Mouse (Mus musculus): ENCODE measurements around the gene Dhrs11. TPM values are rescaled to one million over a fixed set of nuclear protein-coding genes. Genes with fewer than 3 reads are reported as not detected.

The Dhrs11 gene
- polyA plus RNA-seq, 1 experiment from 2014 or later, result 10.2 TPM

- Histone ChIP-seq H3K36me3 (replicated peaks; ENCODE audit: control insufficient read depth, insufficient read depth) (0 out of 2 replicates have a peak, but pooled peaks cover 3% of the 10 kb centered on the region), H3K9me3 (ENCODE audit: control insufficient read depth, low read length) (no peaks in the 10 kb centered on the region), H3K9ac (no peak overlapping the region), H3K4me2 (replicated peaks) (no peak overlapping the region), H3K27ac (no peak overlapping the region), H3K4me3 (replicated peaks; ENCODE audit: low read length) (no peak overlapping the region), H3K4me1 (replicated peaks; ENCODE audit: control insufficient read depth, insufficient read depth, low read length) (no peaks in the 10 kb centered on the region), H3K27me3 (ENCODE audit: control insufficient read depth, insufficient read depth, low read length) (no peaks in the 10 kb centered on the region)
- WGBS, result 64% methylated on average over 3 of the region's 3 CpGs
- ATAC-seq (ENCODE audit: low FRiP score) (no peak), DNase-seq (ENCODE audit: low spot score) (no peak)
These were observed 2.6 kb downstream of the Dhrs11 start for GRCm38 (mm10) chr11:84826185-84826584.

DNA sequence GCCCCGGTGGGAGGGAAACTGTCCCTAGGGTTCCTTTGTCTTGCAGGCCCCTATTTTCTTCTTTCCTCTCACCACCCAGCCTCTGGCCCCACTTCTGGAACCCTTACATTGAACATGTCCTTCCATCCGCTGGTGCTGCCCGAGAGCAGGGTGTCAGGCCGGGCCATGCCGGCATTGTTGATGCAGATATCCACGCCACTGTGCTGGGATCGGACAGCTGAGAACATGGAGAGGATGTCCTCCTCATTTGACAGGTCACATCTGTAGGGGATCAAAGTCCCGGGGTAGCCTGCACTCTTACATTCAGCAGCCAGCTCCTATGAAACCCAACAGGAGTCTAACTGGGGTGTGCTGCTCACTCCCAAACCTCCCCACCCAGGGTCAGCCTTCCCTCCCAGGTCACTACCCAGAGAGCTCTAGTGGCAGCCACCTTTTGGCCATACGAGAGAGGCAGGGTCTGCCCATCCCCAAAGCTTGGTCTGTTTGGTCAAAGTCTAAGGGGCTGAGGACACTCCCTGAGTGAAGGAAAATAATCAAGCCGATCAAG lies 3.5 kb downstream of the Dhrs11 start:
- DNase-seq (ENCODE audit: low spot score) (no peak), ATAC-seq (ENCODE audit: low FRiP score) (no peak)
- H3K27me3 ChIP-seq (ENCODE audit: control insufficient read depth, insufficient read depth, low read length), result no peaks in the 10 kb centered on the region
- no peaks in the 10 kb centered on the region for H3K4me1 ChIP-seq (replicated peaks; ENCODE audit: control insufficient read depth, insufficient read depth, low read length)
- WGBS, result 90% methylated on average over 10 of the region's 10 CpGs
- no peak overlapping the region for H3K4me2 ChIP-seq (replicated peaks)
- H3K9ac ChIP-seq, result no peak overlapping the region
- no peak overlapping the region for H3K27ac ChIP-seq
- no peaks in the 10 kb centered on the region for H3K36me3 ChIP-seq (replicated peaks; ENCODE audit: control insufficient read depth, insufficient read depth)
- no peaks in the 10 kb centered on the region for H3K9me3 ChIP-seq (ENCODE audit: control insufficient read depth, low read length)
- no peak overlapping the region for H3K4me3 ChIP-seq (replicated peaks; ENCODE audit: low read length)

DNA sequence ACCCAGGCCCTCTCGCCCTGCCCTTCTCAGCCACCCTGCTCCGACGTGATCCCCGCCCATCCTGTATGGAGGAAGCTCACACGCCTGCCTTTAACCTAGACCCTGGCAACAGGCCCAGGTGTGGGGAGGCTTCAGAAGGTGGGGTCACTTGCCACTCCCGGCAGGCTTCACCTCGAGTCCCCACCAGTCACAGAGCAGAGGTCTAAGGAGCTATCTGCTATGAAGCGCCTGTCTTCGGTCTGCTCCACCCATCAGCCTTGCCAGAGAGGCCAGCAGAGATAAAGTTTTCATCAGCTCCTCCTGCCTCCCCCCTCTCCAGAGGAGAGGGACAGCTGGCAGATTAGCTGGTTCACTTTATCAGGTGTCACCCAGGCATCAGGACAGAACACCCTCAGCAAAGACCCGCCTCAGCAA lies 5.3 kb downstream of the Dhrs11 start:
- H3K9ac ChIP-seq, result no peak overlapping the region
- H3K4me1 ChIP-seq (replicated peaks; ENCODE audit: control insufficient read depth, insufficient read depth, low read length), result peaks cover 2% of the 10 kb centered on the region; the same call in 1 of the 2 replicates
- no peak for ATAC-seq (ENCODE audit: low FRiP score)
- WGBS, result 77% methylated on average over 10 of the region's 10 CpGs
- no peaks in the 10 kb centered on the region for H3K27me3 ChIP-seq (ENCODE audit: control insufficient read depth, insufficient read depth, low read length)
- no peaks in the 10 kb centered on the region for H3K9me3 ChIP-seq (ENCODE audit: control insufficient read depth, low read length)
- no peak overlapping the region for H3K27ac ChIP-seq
- no peak overlapping the region for H3K4me2 ChIP-seq (replicated peaks)
- no peak overlapping the region for H3K4me3 ChIP-seq (replicated peaks; ENCODE audit: low read length)
- DNase-seq (ENCODE audit: low spot score), result no peak
- H3K36me3 ChIP-seq (replicated peaks; ENCODE audit: control insufficient read depth, insufficient read depth), result no peaks in the 10 kb centered on the region

GRCm38 (mm10) chr11:84822487-84822886 lies 6.3 kb downstream of the Dhrs11 start:
- Histone ChIP-seq H3K9me3 (ENCODE audit: control insufficient read depth, low read length) (no peaks in the 10 kb centered on the region), H3K36me3 (replicated peaks; ENCODE audit: control insufficient read depth, insufficient read depth) (no peaks in the 10 kb centered on the region), H3K4me3 (replicated peaks; ENCODE audit: low read length) (no peak overlapping the region), H3K27me3 (ENCODE audit: control insufficient read depth, insufficient read depth, low read length) (no peaks in the 10 kb centered on the region), H3K4me1 (replicated peaks; ENCODE audit: control insufficient read depth, insufficient read depth, low read length) (peaks cover 6% of the 10 kb centered on the region; the same call in 1 of the 2 replicates), H3K9ac (no peak overlapping the region), H3K4me2 (replicated peaks) (no peak overlapping the region), H3K27ac (no peak overlapping the region)
- WGBS, result 79% methylated on average over 5 of the region's 5 CpGs
- ATAC-seq (ENCODE audit: low FRiP score) (no peak), DNase-seq (ENCODE audit: low spot score) (no peak)

DNA sequence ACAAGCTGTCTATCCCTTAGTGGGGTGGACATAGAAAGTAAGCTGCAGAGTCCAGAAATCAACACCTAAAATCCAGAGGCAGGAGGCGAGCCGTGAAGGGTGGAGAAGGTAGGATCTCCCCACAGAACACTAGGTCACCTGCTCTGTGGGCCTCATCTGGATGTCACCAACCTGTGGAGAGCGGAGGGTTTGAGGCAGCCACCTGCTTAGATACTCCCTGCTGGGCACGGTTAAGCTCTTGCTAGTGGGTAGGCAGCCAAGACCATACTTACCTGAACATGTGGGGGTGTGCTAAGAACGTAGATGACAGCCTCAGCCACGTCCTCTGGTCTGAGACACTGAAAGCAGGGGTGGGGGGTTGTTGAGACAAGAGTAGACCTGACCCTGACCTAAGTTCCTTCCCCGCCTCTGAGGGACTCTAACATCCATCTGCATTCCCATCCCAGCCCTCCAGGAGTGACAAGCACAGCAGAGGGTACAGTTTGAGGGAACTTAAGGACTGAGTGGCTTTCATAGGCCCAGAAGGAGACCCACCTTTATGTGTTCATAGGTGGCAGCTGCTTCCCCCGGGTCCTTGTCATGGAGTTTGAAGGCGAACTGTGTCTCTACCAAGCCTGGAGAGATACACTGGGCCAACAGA lies 7.5 kb downstream of the Dhrs11 start:
- peaks cover 6% of the 10 kb centered on the region; the same call in 1 of the 2 replicates for H3K4me1 ChIP-seq (replicated peaks; ENCODE audit: control insufficient read depth, insufficient read depth, low read length)
- no peak overlapping the region for H3K4me2 ChIP-seq (replicated peaks)
- no peak overlapping the region for H3K9ac ChIP-seq
- no peaks in the 10 kb centered on the region for H3K9me3 ChIP-seq (ENCODE audit: control insufficient read depth, low read length)
- no peak overlapping the region for H3K4me3 ChIP-seq (replicated peaks; ENCODE audit: low read length)
- no peaks in the 10 kb centered on the region for H3K27me3 ChIP-seq (ENCODE audit: control insufficient read depth, insufficient read depth, low read length)
- WGBS, result 87% methylated on average over 9 of the region's 9 CpGs
- H3K36me3 ChIP-seq (replicated peaks; ENCODE audit: control insufficient read depth, insufficient read depth), result no peaks in the 10 kb centered on the region
- no peak overlapping the region for H3K27ac ChIP-seq
- ATAC-seq (ENCODE audit: low FRiP score), result no peak
- no peak for DNase-seq (ENCODE audit: low spot score)

DNA sequence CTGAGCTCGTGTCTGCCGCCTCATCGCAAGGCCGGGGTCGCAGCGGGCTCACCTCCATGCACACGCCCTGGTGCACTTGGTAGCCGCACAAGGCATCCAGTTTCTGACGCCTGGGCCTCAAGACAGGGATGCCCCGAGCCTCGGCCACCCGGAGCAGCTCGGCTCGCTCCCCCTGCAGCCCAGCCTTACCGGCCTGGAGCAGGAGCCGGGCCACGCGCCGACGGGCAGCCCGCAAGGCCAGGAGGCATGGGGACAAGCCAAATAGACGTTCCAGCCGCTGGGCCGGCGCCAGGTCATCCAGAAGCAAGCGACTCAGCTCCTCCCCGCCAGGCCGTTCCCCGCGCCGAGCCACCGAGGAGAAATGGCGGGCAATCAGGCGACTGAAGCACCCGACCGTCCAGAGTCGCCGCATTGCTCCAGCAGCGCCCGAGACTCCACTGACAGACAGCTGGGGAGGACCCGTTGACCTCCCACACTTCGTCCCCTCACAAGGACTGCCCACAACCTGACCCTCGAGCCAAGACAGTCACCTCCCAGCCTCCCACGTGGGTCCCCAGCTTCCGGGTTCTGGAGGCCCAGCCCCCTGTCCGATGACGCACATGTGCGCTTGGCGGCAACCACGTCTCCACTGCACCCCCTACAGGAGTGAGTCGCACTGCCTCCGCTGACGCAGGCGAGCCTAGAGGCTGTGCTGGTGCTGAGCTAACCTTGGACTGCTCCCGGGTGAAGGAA lies 9.7 kb downstream of the Dhrs11 start, which contains the start of gene Mrm1:
Gene Mrm1 (minus strand): TSS at position 555 of the 732 bp plus-strand sequence.
- H3K4me3 ChIP-seq (replicated peaks; ENCODE audit: low read length), result peak within 1 kb of the TSS; percentile 73
- DNase-seq (ENCODE audit: low spot score) (peak; percentile 84), ATAC-seq (ENCODE audit: low FRiP score) (peak; percentile 84)
- H3K27me3 ChIP-seq (ENCODE audit: control insufficient read depth, insufficient read depth, low read length), result no peaks in the 10 kb centered on the region
- peak within 1 kb of the TSS; percentile 98 for H3K4me2 ChIP-seq (replicated peaks)
- H3K27ac ChIP-seq, result 0 out of 2 replicates have a peak within 1 kb of the TSS, but pooled peaks have one; percentile 51
- WGBS, result under 1% methylated on average over 55 of the region's 55 CpGs
- no peaks in the 10 kb centered on the region for H3K9me3 ChIP-seq (ENCODE audit: control insufficient read depth, low read length)
- peak within 1 kb of the TSS; percentile 70 for H3K9ac ChIP-seq
- H3K4me1 ChIP-seq (replicated peaks; ENCODE audit: control insufficient read depth, insufficient read depth, low read length), result peaks cover 6% of the 10 kb centered on the region; the same call in 1 of the 2 replicates
- no peaks in the 10 kb centered on the region for H3K36me3 ChIP-seq (replicated peaks; ENCODE audit: control insufficient read depth, insufficient read depth)

- Histone ChIP-seq H3K9ac (peak overlapping the region; percentile 70), H3K27ac (0 out of 2 replicates have a peak overlapping the region, but pooled peaks have one; percentile 51), H3K36me3 (replicated peaks; ENCODE audit: control insufficient read depth, insufficient read depth) (no peaks in the 10 kb centered on the region), H3K27me3 (ENCODE audit: control insufficient read depth, insufficient read depth, low read length) (no peaks in the 10 kb centered on the region), H3K9me3 (ENCODE audit: control insufficient read depth, low read length) (no peaks in the 10 kb centered on the region), H3K4me1 (replicated peaks; ENCODE audit: control insufficient read depth, insufficient read depth, low read length) (peaks cover 6% of the 10 kb centered on the region; the same call in 1 of the 2 replicates), H3K4me2 (replicated peaks) (peak overlapping the region; percentile 98), H3K4me3 (replicated peaks; ENCODE audit: low read length) (peak overlapping the region; percentile 73)
- DNase-seq (ENCODE audit: low spot score) (peak; percentile 80), ATAC-seq (ENCODE audit: low FRiP score) (peak; percentile 35)
- WGBS, result 1% methylated on average over 39 of the region's 39 CpGs
These were observed 10.5 kb downstream of the Dhrs11 start for GRCm38 (mm10) chr11:84818085-84818960.

DNA sequence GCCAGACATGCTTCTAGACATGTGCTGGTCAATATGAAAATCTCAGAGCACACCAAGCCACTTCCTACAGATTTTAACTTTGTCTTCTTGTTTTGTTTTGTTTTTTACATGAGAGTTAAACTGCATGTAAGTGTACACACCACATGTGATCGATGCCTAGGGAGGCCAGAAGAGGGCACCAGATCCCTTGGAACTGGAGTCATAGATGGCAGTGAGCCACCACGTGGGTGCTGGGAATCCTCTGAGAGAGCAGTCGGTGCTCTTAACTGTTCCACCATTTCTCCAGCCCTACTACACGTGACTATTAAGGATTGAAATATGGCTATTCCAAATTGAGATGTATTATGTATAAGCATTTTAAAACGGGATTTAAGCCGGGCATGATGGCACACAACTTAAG lies 11.4 kb downstream of the Dhrs11 start:
- Histone ChIP-seq H3K27ac (no peak overlapping the region), H3K4me3 (replicated peaks; ENCODE audit: low read length) (no peak overlapping the region), H3K27me3 (ENCODE audit: control insufficient read depth, insufficient read depth, low read length) (no peaks in the 10 kb centered on the region), H3K9ac (no peak overlapping the region), H3K36me3 (replicated peaks; ENCODE audit: control insufficient read depth, insufficient read depth) (no peaks in the 10 kb centered on the region), H3K9me3 (ENCODE audit: control insufficient read depth, low read length) (no peaks in the 10 kb centered on the region), H3K4me2 (replicated peaks) (no peak overlapping the region), H3K4me1 (replicated peaks; ENCODE audit: control insufficient read depth, insufficient read depth, low read length) (peaks cover 6% of the 10 kb centered on the region; the same call in 1 of the 2 replicates)
- no peak for DNase-seq (ENCODE audit: low spot score)
- WGBS, result 85% methylated on average over 6 of the region's 6 CpGs
- ATAC-seq (ENCODE audit: low FRiP score), result no peak
